Mouse (Mus musculus) hindbrain, embryonic 13.5 days (tissue): ENCODE measurements around the gene Adat1. TPM values are rescaled to one million over a fixed set of nuclear protein-coding genes. Genes with fewer than 3 reads are reported as not detected.
A peak's percentile ranks its signal among the peaks of the same experiment; 100 is the strongest.

ENCODE experiments used
- ATAC-seq: fragments of 200-750 bp; cut with Nextera tagmentation; 2 replicates; pipeline ENCODE4 v1.8.0; 2017; ENCODE audit warnings: moderate TSS enrichment; ENCODE audit not compliant: low FRiP score
- H3K27ac ChIP-seq: fragments of 300-500 bp; sonication (generic); 2 replicates; pipeline ENCODE4 v1.5.1; 2015; ENCODE audit warnings: inconsistent platforms, mild to moderate bottlenecking, moderate library complexity
- H3K27me3 ChIP-seq: fragments of 300-500 bp; sonication (generic); 2 replicates; pipeline ENCODE4 v1.6.1; 2015; ENCODE audit warnings: mild to moderate bottlenecking, inconsistent platforms
- H3K36me3 ChIP-seq: fragments of 300-500 bp; sonication (generic); 2 replicates; pipeline ENCODE4 v1.6.1; 2015; ENCODE audit warnings: mild to moderate bottlenecking, inconsistent platforms
- H3K4me1 ChIP-seq: fragments of 300-500 bp; sonication (generic); replicated peaks from 2 replicates; pipeline ENCODE4 v1.6.1; 2015; ENCODE audit warnings: inconsistent platforms
- H3K4me2 ChIP-seq: fragments of 300-500 bp; sonication (generic); 2 replicates; pipeline ENCODE4 v1.6.1; 2015; ENCODE audit warnings: inconsistent platforms, mild to moderate bottlenecking, moderate library complexity
- H3K4me3 ChIP-seq: fragments of 300-500 bp; sonication (generic); 2 replicates; pipeline ENCODE4 v1.5.1; 2015; ENCODE audit warnings: mild to moderate bottlenecking, inconsistent platforms
- H3K9ac ChIP-seq: fragments of 300-500 bp; sonication (generic); 2 replicates; pipeline ENCODE4 v1.6.1; 2015; ENCODE audit warnings: mild to moderate bottlenecking, inconsistent platforms
- H3K9me3 ChIP-seq: fragments of 300-500 bp; sonication (generic); 2 replicates; pipeline ENCODE4 v1.6.1; 2016; ENCODE audit warnings: inconsistent platforms
- WGBS: fragments of 180-500 bp; shearing (Covaris S2); methylation state at CpG from one replicate; pipeline ENCODE4 v1.1.7; 2015; 5-methylcytosine and 5-hydroxymethylcytosine counted together
- polyA plus RNA-seq: library from polyadenylated mRNA; unstranded; fragments of >200 nt; fragmentation: Nextera tagmentation; extraction: Ambion mirVana; gene quantifications from 2 replicates; pipeline ENCODE4 v1.2.1, GENCODE M21; 2015

Gene Adat1
- polyA plus RNA-seq, 1 experiment from 2014 or later = 8.5 TPM

- no peak for ATAC-seq
- no peaks in the 10 kb centered on the region for H3K9me3 ChIP-seq
- peak overlapping the region; percentile 82 for H3K9ac ChIP-seq
- H3K36me3 ChIP-seq = 0 out of 2 replicates have a peak, but pooled peaks cover 3% of the 10 kb centered on the region
- peak overlapping the region; percentile 67 for H3K4me3 ChIP-seq
- H3K27ac ChIP-seq = peak overlapping the region; percentile 95
- peaks cover 21% of the 10 kb centered on the region for H3K4me1 ChIP-seq
- H3K4me2 ChIP-seq = peak overlapping the region; percentile 90
- H3K27me3 ChIP-seq = no peaks in the 10 kb centered on the region
- 32% methylated on average over 19 of the region's 19 CpGs for WGBS
Measured at GRCm38 (mm10) chr8:111932580-111933336, 59.3 kb downstream of the Adat1 start.

GRCm38 (mm10) chr8:111931721-111932120, 60.4 kb downstream of the Adat1 start:
- ATAC-seq = no peak
- peaks cover 21% of the 10 kb centered on the region for H3K4me1 ChIP-seq
- no peak overlapping the region for H3K9ac ChIP-seq
- H3K4me2 ChIP-seq = no peak overlapping the region
- no peaks in the 10 kb centered on the region for H3K9me3 ChIP-seq
- no peak overlapping the region for H3K27ac ChIP-seq
- 83% methylated on average over 16 of the region's 16 CpGs for WGBS
- H3K27me3 ChIP-seq = no peaks in the 10 kb centered on the region
- no peak overlapping the region for H3K4me3 ChIP-seq
- H3K36me3 ChIP-seq = 0 out of 2 replicates have a peak, but pooled peaks cover 3% of the 10 kb centered on the region

- Histone ChIP-seq H3K4me3 (no peak overlapping the region), H3K27ac (no peak overlapping the region), H3K4me1 (peaks cover 21% of the 10 kb centered on the region), H3K36me3 (0 out of 2 replicates have a peak, but pooled peaks cover 3% of the 10 kb centered on the region), H3K4me2 (no peak overlapping the region), H3K27me3 (no peaks in the 10 kb centered on the region), H3K9me3 (no peaks in the 10 kb centered on the region), H3K9ac (no peak overlapping the region)
- no peak for ATAC-seq
- WGBS = 79% methylated on average over 8 of the region's 8 CpGs
Measured at GRCm38 (mm10) chr8:111929648-111930344, 62.3 kb downstream of the Adat1 start.

- no peak for ATAC-seq
- Histone ChIP-seq H3K4me2 (no peak overlapping the region), H3K4me1 (no peaks in the 10 kb centered on the region), H3K27me3 (no peaks in the 10 kb centered on the region), H3K4me3 (no peak overlapping the region), H3K9me3 (no peaks in the 10 kb centered on the region), H3K36me3 (0 out of 2 replicates have a peak, but pooled peaks cover 3% of the 10 kb centered on the region), H3K9ac (no peak overlapping the region), H3K27ac (no peak overlapping the region)
- 90% methylated on average over 7 of the region's 7 CpGs for WGBS
Measured at GRCm38 (mm10) chr8:111924976-111925375, 67.1 kb downstream of the Adat1 start.

GRCm38 (mm10) chr8:111923383-111923804, 68.7 kb downstream of the Adat1 start:
- Histone ChIP-seq H3K4me2 (no peak overlapping the region), H3K4me3 (no peak overlapping the region), H3K27ac (no peak overlapping the region), H3K27me3 (no peaks in the 10 kb centered on the region), H3K9ac (no peak overlapping the region), H3K9me3 (no peaks in the 10 kb centered on the region), H3K36me3 (peaks cover 6% of the 10 kb centered on the region), H3K4me1 (no peaks in the 10 kb centered on the region)
- 33% methylated on average over 10 of the region's 10 CpGs for WGBS
- ATAC-seq = no peak

GRCm38 (mm10) chr8:111920971-111921370, 71.1 kb downstream of the Adat1 start:
- ATAC-seq = no peak
- Histone ChIP-seq H3K9ac (no peak overlapping the region), H3K27me3 (no peaks in the 10 kb centered on the region), H3K27ac (no peak overlapping the region), H3K36me3 (peaks cover 22% of the 10 kb centered on the region), H3K4me3 (no peak overlapping the region), H3K9me3 (no peaks in the 10 kb centered on the region), H3K4me1 (no peaks in the 10 kb centered on the region), H3K4me2 (no peak overlapping the region)
- 87% methylated on average over 4 of the region's 4 CpGs for whole genome bisulfite sequencing

GRCm38 (mm10) chr8:111919663-111920062, 72.4 kb downstream of the Adat1 start:
- H3K9me3 ChIP-seq = no peaks in the 10 kb centered on the region
- ATAC-seq = no peak
- H3K27ac ChIP-seq = no peak overlapping the region

More at GRCm38 (mm10) chr8:111919663-111920062, 72.4 kb downstream of the Adat1 start:
- Histone ChIP-seq H3K4me2 (no peak overlapping the region), H3K27me3 (no peaks in the 10 kb centered on the region), H3K4me1 (no peaks in the 10 kb centered on the region), H3K4me3 (no peak overlapping the region), H3K36me3 (peaks cover 22% of the 10 kb centered on the region), H3K9ac (no peak overlapping the region)
- 81% methylated on average over 2 of the region's 2 CpGs for whole genome bisulfite sequencing

Other genes starting within 250 kb of the Adat1 start
- 55.4 and 55.6 TPM in 2 replicates for gene Bcar1, start 248.5 kb downstream of the Adat1 start, polyA plus RNA-seq
- 196 and 199 TPM in 2 replicates for gene Cfdp1, start 138.0 kb downstream of the Adat1 start, polyA plus RNA-seq
- gene Tmem170, start 115.6 kb downstream of the Adat1 start, polyA plus RNA-seq = 5.7 and 5.9 TPM in 2 replicates
- 4.7 and 4.9 TPM in 2 replicates for gene Chst5, start 81.9 kb downstream of the Adat1 start, polyA plus RNA-seq
- gene Tmem231, start 58.4 kb downstream of the Adat1 start, polyA plus RNA-seq = 16.8 and 17.6 TPM in 2 replicates
- 472 and 492 TPM in 2 replicates for gene Gabarapl2, start 51.6 kb downstream of the Adat1 start, polyA plus RNA-seq
- 171 and 172 TPM in 2 replicates for gene Kars, start 19.0 kb upstream of the Adat1 start, polyA plus RNA-seq
- gene Terf2ip, start 19.1 kb upstream of the Adat1 start, polyA plus RNA-seq = 56.4 and 58.0 TPM in 2 replicates
- 0.54 and 0.82 TPM in 2 replicates for gene Gm6793, start 22.7 kb upstream of the Adat1 start, polyA plus RNA-seq